Mouse (Mus musculus): ENCODE results near the gene Gm20661.

DNA sequence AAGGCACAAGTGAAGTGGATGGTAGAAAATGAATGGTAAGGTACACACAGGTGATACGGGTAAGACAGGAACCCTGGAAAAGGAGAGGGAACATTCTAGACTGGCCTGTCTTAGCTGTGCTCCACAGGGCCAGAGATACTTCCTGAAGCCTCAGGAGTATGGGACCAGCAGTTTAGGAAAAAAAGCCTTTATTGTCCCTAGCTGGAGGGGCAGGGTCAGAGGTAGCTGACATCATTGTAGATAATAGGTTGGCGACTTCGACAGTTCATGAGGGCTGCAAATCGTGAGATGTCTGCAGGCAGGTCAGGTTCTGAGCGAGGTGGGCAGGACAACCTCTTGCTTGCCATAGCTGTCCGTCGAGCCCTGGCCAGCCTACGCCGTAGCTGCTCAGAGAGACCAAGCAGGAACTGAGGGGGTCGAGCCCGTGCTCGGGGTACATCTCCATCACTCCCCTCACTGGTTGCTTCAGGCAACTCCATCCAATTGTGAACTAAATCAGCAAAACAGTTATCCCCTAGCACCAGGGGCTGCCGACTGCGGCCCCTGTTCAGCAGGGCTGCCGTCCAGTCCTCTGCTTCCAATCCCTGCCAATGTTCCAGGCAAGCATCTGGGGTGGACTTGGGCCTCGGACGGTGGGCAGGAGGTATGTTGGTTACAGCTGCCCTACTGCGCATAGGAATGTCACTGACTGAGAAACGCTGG, 1.3 kb downstream of the Gm20661 start:
- TF ChIP-seq CTCF (IDR thresholded peaks at IDR 0.05; ENCODE audit: borderline replicate concordance, insufficient read depth, low read depth, low read length) = no peak
- TF ChIP-seq POLR2A (IDR thresholded peaks at IDR 0.05; ENCODE audit: borderline replicate concordance, insufficient read depth, low read length) = no peak

All from cerebellum, adult 2 months (tissue).